Mouse (Mus musculus): ENCODE data around the gene Nthl1. TPM values are rescaled to one million over a fixed set of nuclear protein-coding genes. Genes with fewer than 3 reads are reported as not detected.

The Nthl1 gene
- polyA plus RNA-seq, 1 experiment from 2014 or later, result 19.1 TPM

- H3K4me3 ChIP-seq (replicated peaks; ENCODE audit: low read length), result no peak overlapping the region
- no peak for ATAC-seq (ENCODE audit: insufficient read depth, low FRiP score)
- peaks cover 24% of the 10 kb centered on the region for H3K4me1 ChIP-seq (ENCODE audit: control insufficient read depth, insufficient read depth, low read length)
- peak overlapping the region; percentile 1; the same call in 1 of the 2 replicates for H3K4me2 ChIP-seq (ENCODE audit: low read depth, low read length)
- 68% methylated on average over 9 of the region's 9 CpGs for WGBS
- H3K9ac ChIP-seq (ENCODE audit: low read length), result peak overlapping the region; percentile 65
- H3K36me3 ChIP-seq (ENCODE audit: control insufficient read depth, insufficient read depth, low read length), result no peaks in the 10 kb centered on the region
- no peaks in the 10 kb centered on the region for H3K27me3 ChIP-seq (ENCODE audit: control insufficient read depth, insufficient read depth, low read length)
- peak overlapping the region; percentile 85 for H3K27ac ChIP-seq (ENCODE audit: low read length)
- no peaks in the 10 kb centered on the region for H3K9me3 ChIP-seq (replicated peaks; ENCODE audit: control insufficient read depth, low read length)
Observed at GRCm38 (mm10) chr17:24644875-24645721, 12.6 kb downstream of the Nthl1 start.

DNA sequence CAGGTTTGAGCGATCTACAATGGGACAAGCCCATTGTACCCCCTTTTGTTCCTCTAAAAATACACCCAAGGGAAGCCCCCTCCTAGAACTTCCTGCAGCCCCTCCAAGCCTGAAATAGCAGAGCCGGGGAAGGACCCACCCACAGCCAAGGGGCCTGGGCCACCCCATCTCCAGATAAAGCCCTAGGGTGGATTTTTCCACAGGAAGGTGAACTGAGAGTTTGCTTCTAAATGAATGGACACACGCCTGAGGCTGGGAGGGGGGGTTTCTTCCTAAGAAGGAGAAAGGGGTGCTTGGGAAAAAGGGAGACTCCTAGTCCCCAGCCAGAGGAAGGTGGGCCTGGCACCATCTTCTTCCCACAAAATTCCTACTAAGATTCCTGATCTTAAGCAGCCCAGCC, 13.4 kb downstream of the Nthl1 start:
- no peak for ATAC-seq (ENCODE audit: insufficient read depth, low FRiP score)
- 75% methylated on average over 3 of the region's 3 CpGs for WGBS
- no peak overlapping the region for H3K4me3 ChIP-seq (replicated peaks; ENCODE audit: low read length)
- no peaks in the 10 kb centered on the region for H3K36me3 ChIP-seq (ENCODE audit: control insufficient read depth, insufficient read depth, low read length)
- H3K4me2 ChIP-seq (ENCODE audit: low read depth, low read length), result no peak overlapping the region
- peaks cover 28% of the 10 kb centered on the region for H3K4me1 ChIP-seq (ENCODE audit: control insufficient read depth, insufficient read depth, low read length)
- peak overlapping the region; percentile 46; the same call in 1 of the 2 replicates for H3K9ac ChIP-seq (ENCODE audit: low read length)
- peak overlapping the region; percentile 43; the same call in 1 of the 2 replicates for H3K27ac ChIP-seq (ENCODE audit: low read length)
- no peaks in the 10 kb centered on the region for H3K9me3 ChIP-seq (replicated peaks; ENCODE audit: control insufficient read depth, low read length)
- H3K27me3 ChIP-seq (ENCODE audit: control insufficient read depth, insufficient read depth, low read length), result no peaks in the 10 kb centered on the region

DNA sequence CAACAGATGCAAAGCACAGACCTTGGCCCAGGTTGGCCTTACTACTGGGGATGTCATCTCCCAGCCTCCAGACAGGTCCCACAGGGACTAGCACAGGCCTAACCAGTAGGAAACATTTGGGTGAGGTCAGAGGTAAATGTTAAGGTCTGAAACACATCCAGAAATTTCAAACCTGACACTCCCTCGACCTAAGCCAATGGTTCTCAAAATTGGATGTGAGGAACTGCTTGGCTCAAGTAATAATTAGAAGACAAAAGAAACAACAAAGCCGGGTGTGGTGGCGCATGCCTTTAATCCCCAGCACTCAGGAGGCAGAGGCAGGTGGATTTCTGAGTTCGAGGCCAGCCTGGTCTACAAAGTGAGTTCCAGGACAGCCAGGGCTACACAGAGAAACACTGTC, 13.9 kb downstream of the Nthl1 start:
- no peaks in the 10 kb centered on the region for H3K27me3 ChIP-seq (ENCODE audit: control insufficient read depth, insufficient read depth, low read length)
- no peaks in the 10 kb centered on the region for H3K36me3 ChIP-seq (ENCODE audit: control insufficient read depth, insufficient read depth, low read length)
- ATAC-seq (ENCODE audit: insufficient read depth, low FRiP score), result no peak
- no peaks in the 10 kb centered on the region for H3K9me3 ChIP-seq (replicated peaks; ENCODE audit: control insufficient read depth, low read length)
- H3K4me3 ChIP-seq (replicated peaks; ENCODE audit: low read length), result no peak overlapping the region
- no peak overlapping the region for H3K27ac ChIP-seq (ENCODE audit: low read length)
- H3K9ac ChIP-seq (ENCODE audit: low read length), result no peak overlapping the region
- WGBS, result 84% methylated on average over 4 of the region's 4 CpGs
- H3K4me1 ChIP-seq (ENCODE audit: control insufficient read depth, insufficient read depth, low read length), result peaks cover 28% of the 10 kb centered on the region
- no peak overlapping the region for H3K4me2 ChIP-seq (ENCODE audit: low read depth, low read length)

DNA sequence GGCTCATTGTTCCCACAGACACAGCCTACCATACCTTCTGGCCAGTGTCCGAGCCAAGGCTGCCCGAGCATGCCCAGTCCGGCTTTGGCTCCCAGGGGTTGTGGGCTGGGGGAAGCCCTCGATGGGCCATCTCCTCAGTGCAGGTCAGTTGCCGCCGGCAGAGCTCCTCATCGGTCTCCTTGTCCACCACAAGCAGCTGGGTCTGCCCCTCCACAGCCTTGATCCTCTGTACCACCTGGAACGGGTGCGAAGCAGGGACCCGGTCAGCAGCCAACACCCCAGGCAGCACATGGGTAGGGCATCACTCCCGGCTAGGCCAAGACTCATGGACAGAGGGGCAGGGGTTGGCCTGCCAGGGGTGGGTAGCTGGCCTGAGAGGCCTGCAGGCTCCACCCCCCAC, 15.0 kb downstream of the Nthl1 start:
- H3K4me3 ChIP-seq (replicated peaks; ENCODE audit: low read length), result peak overlapping the region; percentile 5; the same call in 1 of the 2 replicates
- H3K9me3 ChIP-seq (replicated peaks; ENCODE audit: control insufficient read depth, low read length), result no peaks in the 10 kb centered on the region
- H3K9ac ChIP-seq (ENCODE audit: low read length), result peak overlapping the region; percentile 28; the same call in 1 of the 2 replicates
- H3K27me3 ChIP-seq (ENCODE audit: control insufficient read depth, insufficient read depth, low read length), result no peaks in the 10 kb centered on the region
- no peaks in the 10 kb centered on the region for H3K36me3 ChIP-seq (ENCODE audit: control insufficient read depth, insufficient read depth, low read length)
- 80% methylated on average over 11 of the region's 11 CpGs for WGBS
- H3K4me1 ChIP-seq (ENCODE audit: control insufficient read depth, insufficient read depth, low read length), result peaks cover 28% of the 10 kb centered on the region
- H3K27ac ChIP-seq (ENCODE audit: low read length), result peak overlapping the region; percentile 53
- H3K4me2 ChIP-seq (ENCODE audit: low read depth, low read length), result no peak overlapping the region
- ATAC-seq (ENCODE audit: insufficient read depth, low FRiP score), result no peak

DNA sequence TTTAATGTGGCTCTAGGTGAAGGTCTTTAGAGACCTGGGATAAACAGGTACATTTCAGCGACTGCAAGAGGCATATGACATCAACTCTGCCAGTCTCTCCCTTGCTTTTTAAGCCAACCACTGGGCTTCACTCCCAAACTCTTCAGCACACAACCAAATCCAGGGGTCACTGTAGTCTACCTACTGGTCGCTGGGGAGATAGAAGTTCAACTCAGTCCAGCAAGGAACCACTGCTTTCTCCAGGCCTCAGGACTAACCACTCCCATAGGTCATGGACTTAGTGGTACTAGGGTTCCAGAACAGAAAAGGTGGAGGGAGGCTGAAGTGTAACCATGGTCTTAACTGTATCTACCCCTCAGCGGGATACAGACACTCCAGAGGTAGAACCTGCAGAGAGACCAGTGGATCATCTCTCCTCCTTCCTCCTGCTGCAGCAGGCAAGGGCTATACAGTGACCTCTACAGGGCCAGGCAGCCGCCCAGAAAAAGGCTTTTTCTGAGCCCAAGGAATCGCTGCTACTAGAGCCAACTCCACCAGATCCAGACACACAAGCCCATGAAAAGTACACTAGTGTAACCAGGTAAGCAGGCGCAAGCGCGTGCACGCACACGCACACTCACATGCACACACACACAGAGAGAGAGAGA, 16.4 kb downstream of the Nthl1 start:
- no peak for ATAC-seq (ENCODE audit: insufficient read depth, low FRiP score)
- H3K27ac ChIP-seq (ENCODE audit: low read length), result no peak overlapping the region
- no peaks in the 10 kb centered on the region for H3K27me3 ChIP-seq (ENCODE audit: control insufficient read depth, insufficient read depth, low read length)
- H3K9ac ChIP-seq (ENCODE audit: low read length), result peak overlapping the region; percentile 93
- WGBS, result 73% methylated on average over 10 of the region's 10 CpGs
- peak overlapping the region; percentile 86 for H3K4me3 ChIP-seq (replicated peaks; ENCODE audit: low read length)
- no peaks in the 10 kb centered on the region for H3K36me3 ChIP-seq (ENCODE audit: control insufficient read depth, insufficient read depth, low read length)
- H3K4me2 ChIP-seq (ENCODE audit: low read depth, low read length), result peak overlapping the region; percentile 99
- H3K4me1 ChIP-seq (ENCODE audit: control insufficient read depth, insufficient read depth, low read length), result peaks cover 28% of the 10 kb centered on the region
- no peaks in the 10 kb centered on the region for H3K9me3 ChIP-seq (replicated peaks; ENCODE audit: control insufficient read depth, low read length)

- H3K27ac ChIP-seq (ENCODE audit: low read length), result peak overlapping the region; percentile 33; the same call in 1 of the 2 replicates
- under 1% methylated on average over 35 of the region's 35 CpGs for WGBS
- H3K27me3 ChIP-seq (ENCODE audit: control insufficient read depth, insufficient read depth, low read length), result no peaks in the 10 kb centered on the region
- H3K9me3 ChIP-seq (replicated peaks; ENCODE audit: control insufficient read depth, low read length), result no peaks in the 10 kb centered on the region
- ATAC-seq (ENCODE audit: insufficient read depth, low FRiP score), result peak; percentile 34; the same call in 1 of the 2 replicates
- peak overlapping the region; percentile 93 for H3K9ac ChIP-seq (ENCODE audit: low read length)
- H3K36me3 ChIP-seq (ENCODE audit: control insufficient read depth, insufficient read depth, low read length), result no peaks in the 10 kb centered on the region
- peak overlapping the region; percentile 99 for H3K4me2 ChIP-seq (ENCODE audit: low read depth, low read length)
- peaks cover 23% of the 10 kb centered on the region for H3K4me1 ChIP-seq (ENCODE audit: control insufficient read depth, insufficient read depth, low read length)
- H3K4me3 ChIP-seq (replicated peaks; ENCODE audit: low read length), result peak overlapping the region; percentile 86
Observed at GRCm38 (mm10) chr17:24649581-24650069, 17.1 kb downstream of the Nthl1 start.

GRCm38 (mm10) chr17:24650070-24650616, 17.7 kb downstream of the Nthl1 start, which contains the start of gene Slc9a3r2:
TSS of gene Slc9a3r2 (minus strand) at chr17:24650327.
- peak within 1 kb of the TSS; percentile 93 for H3K9ac ChIP-seq (ENCODE audit: low read length)
- H3K4me1 ChIP-seq (ENCODE audit: control insufficient read depth, insufficient read depth, low read length), result peaks cover 18% of the 10 kb centered on the region
- no peaks in the 10 kb centered on the region for H3K27me3 ChIP-seq (ENCODE audit: control insufficient read depth, insufficient read depth, low read length)
- peak within 1 kb of the TSS; percentile 86 for H3K4me3 ChIP-seq (replicated peaks; ENCODE audit: low read length)
- peak within 1 kb of the TSS; percentile 99 for H3K4me2 ChIP-seq (ENCODE audit: low read depth, low read length)
- no peaks in the 10 kb centered on the region for H3K9me3 ChIP-seq (replicated peaks; ENCODE audit: control insufficient read depth, low read length)
- peak; percentile 74 for ATAC-seq (ENCODE audit: insufficient read depth, low FRiP score)
- H3K27ac ChIP-seq (ENCODE audit: low read length), result peak within 1 kb of the TSS; percentile 33; the same call in 1 of the 2 replicates
- WGBS, result under 1% methylated on average over 38 of the region's 41 CpGs
- H3K36me3 ChIP-seq (ENCODE audit: control insufficient read depth, insufficient read depth, low read length), result no peaks in the 10 kb centered on the region

DNA sequence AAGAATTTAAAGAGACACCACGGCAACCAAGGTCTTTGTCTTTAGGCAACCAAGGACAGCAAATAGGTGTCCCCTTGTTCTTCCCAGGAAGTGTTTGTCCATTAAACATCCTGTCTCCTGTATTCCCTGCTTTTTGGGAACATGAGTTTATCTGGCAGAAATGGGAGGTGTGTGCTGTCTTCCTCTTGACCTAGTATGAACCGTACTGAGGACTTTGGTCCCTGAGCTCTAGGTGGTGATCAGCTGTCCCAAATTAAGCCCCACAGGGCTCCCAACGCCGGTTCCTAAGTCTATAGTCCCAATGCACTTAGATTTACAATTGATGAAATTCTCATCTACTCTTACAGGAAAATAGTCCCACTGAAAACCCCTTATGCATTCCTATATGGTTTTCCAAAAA, 18.3 kb downstream of the Nthl1 start:
- WGBS, result 70% methylated on average over 4 of the region's 4 CpGs
- H3K9me3 ChIP-seq (replicated peaks; ENCODE audit: control insufficient read depth, low read length), result no peaks in the 10 kb centered on the region
- H3K27ac ChIP-seq (ENCODE audit: low read length), result no peak overlapping the region
- no peaks in the 10 kb centered on the region for H3K36me3 ChIP-seq (ENCODE audit: control insufficient read depth, insufficient read depth, low read length)
- ATAC-seq (ENCODE audit: insufficient read depth, low FRiP score), result no peak
- no peak overlapping the region for H3K4me3 ChIP-seq (replicated peaks; ENCODE audit: low read length)
- peaks cover 12% of the 10 kb centered on the region for H3K4me1 ChIP-seq (ENCODE audit: control insufficient read depth, insufficient read depth, low read length)
- H3K9ac ChIP-seq (ENCODE audit: low read length), result peak overlapping the region; percentile 93
- no peaks in the 10 kb centered on the region for H3K27me3 ChIP-seq (ENCODE audit: control insufficient read depth, insufficient read depth, low read length)
- peak overlapping the region; percentile 99; the same call in 1 of the 2 replicates for H3K4me2 ChIP-seq (ENCODE audit: low read depth, low read length)
